Mouse (Mus musculus) gastrocnemius, adult 18-20 months (tissue): ENCODE results near the gene Cspg5. TPM values are rescaled to one million over a fixed set of nuclear protein-coding genes. Genes with fewer than 3 reads are reported as not detected.

Experiments
- microRNA-seq: library from miRNA; unstranded; fragments of <30 nt; microRNA quantifications from one replicate; pipeline ENCODE4 v1.2.0, GENCODE M21; 2021
- total RNA-seq, 2 experiments: library from RNA; stranded (reverse); gene quantifications; 2 replicates each; pipeline ENCODE4 v1.2.3; 2021

The Cspg5 gene
- total RNA-seq, 2 experiments from 2014 or later: 0.23 to 0.24 TPM

Small RNAs within 50 kb of the gene (microRNA-seq; reads per million reads assigned to microRNA genes)
- 99.9 reads per million, percentile 60 among the genes with 10 or more reads in this experiment for gene Mir6236

Other genes with a start within 250 kb of the Cspg5 start
- 10 to 100 TPM; 23.4 to 24.3 TPM for gene Smarcc1, start 126.1 kb upstream of the Cspg5 start, total RNA-seq
- gene Dhx30, start 126.0 kb upstream of the Cspg5 start, total RNA-seq: 10 to 100 TPM; 31.6 to 32.5 TPM
- gene Elp6, start 61.4 kb downstream of the Cspg5 start, total RNA-seq: 1 to 10 TPM; 1.8 to 2.2 TPM
- gene Scap, start 89.5 kb downstream of the Cspg5 start, total RNA-seq: 10 to 100 TPM; 13.9 to 16.4 TPM
- gene Ptpn23, start 164.4 kb downstream of the Cspg5 start, total RNA-seq: 10 to 100 TPM in 1 of 2 experiments, 1 to 10 TPM in 1; 9.3 to 10.9 TPM
- gene Ngp, start 176.0 kb downstream of the Cspg5 start, total RNA-seq: not detected
- gene Klhl18, start 232.9 kb downstream of the Cspg5 start, total RNA-seq: 1 to 10 TPM; 7.0 to 7.7 TPM
- not detected for gene Kif9, start 233.2 kb downstream of the Cspg5 start, total RNA-seq